Mouse (Mus musculus): ENCODE data around the gene Prl7a1.

Gene Prl7a1

DNA sequence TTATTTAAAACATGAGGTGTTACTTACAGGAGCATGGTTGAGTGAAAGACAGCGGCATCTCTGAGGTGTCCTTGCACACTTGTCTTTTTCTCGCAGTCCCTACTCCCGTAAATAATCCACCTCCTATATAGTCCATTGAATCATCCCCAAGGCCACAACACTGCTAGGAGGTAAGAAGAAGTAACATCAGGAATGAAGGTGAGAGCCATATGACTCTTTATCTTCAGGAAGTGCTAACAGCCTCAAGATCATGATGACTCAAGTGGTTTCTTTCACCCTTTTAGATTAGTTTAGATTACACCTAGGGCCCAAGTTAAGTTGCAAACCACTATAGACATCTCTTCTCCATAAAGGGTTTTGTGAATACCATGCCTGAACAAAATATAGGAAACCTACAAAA, at the start of gene Prl7a1:
Gene Prl7a1 (minus strand): TSS at position 101 of the 400 bp plus-strand sequence.
- DNase-seq (ENCODE audit: low spot score in 2 of 2) = no peak

DNA sequence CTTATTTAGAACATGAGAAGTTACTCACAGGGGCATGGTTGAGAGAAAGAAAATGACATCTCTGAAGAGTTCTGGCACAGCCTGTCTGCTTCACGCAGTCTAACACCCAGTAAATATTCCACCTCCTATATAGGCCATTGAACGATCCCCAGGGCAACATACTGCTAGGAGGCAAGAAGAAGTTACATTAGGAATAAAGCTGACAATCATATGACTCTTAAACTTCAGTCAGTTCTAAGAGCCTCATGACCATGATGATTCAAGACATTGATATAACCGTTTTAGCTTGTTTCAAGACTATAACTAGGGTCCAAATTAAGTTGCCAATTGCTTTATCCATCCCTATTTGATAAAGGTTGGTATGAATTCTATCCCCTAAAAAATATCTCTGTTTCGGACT, 25.6 kb upstream of the Prl7a1 start, which contains the start of gene Prl7a2:
Gene Prl7a2 (minus strand): TSS at position 101 of the 400 bp plus-strand sequence.
- DNase-seq (ENCODE audit: low spot score in 2 of 2) = no peak

DNA sequence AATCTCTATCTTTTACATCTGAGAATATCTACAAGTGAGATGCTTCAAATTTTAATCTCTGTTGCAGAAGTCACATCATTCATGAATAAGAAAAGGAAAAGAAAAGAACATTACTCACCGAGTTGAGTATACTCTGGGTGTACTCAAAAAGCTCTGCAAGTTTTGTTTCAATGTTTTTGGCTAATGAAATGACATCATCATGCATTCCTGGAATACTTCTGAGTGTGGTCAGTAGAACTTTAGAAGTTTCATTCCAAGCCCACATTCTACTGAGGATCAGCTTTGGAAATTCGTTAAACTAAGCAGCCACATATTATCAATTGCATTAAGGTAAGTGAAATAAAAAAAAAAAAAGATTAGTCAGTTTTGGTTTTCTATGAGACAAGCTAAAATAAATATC, 18.5 kb upstream of the Prl7a1 start:
- no peak for DNase-seq (ENCODE audit: low spot score in 2 of 2)

DNA sequence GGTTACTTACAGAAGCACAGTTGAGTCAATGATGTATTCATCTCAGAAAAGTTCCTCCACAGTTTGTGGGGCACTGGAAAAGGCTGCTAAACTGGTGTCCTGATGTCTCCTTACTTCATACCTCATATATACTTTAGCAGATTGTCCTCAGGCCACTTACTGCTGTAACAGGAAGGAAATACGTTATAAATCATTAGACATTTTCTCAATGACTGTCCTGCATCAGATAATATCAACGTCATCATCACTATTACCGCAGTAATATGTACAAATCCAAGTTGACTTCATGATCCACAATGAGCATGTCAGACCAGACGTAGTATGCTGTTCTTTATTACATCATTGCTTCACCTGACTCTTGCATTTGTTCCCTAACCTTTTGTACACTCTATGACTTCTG, 31.8 kb downstream of the Prl7a1 start, which contains the start of gene Prl7b1:
Gene Prl7b1 (minus strand): TSS at position 101 of the 400 bp plus-strand sequence.
- no peak for DNase-seq (ENCODE audit: low spot score in 2 of 2)
